Mouse (Mus musculus) frontal cortex, adult 2 months (tissue): ENCODE data around the gene Tor1aip2. TPM values are rescaled to one million over a fixed set of nuclear protein-coding genes. Genes with fewer than 3 reads are reported as not detected.

Experiments used
- DNase-seq, 2 experiments: peaks; one replicate each; pipeline ENCODE4 v3.0.0; 2022; ENCODE audit warnings: low spot score in 1 of 2; ENCODE audit errors: extremely low spot score in 1 of 2
- polyA plus RNA-seq: library from polyadenylated mRNA; depleted of rRNA; stranded (reverse); fragments of >200 nt; gene quantifications from 2 replicates; pipeline ENCODE4 v1.2.3, GENCODE M21; 2012; rRNA removed

The Tor1aip2 gene
- polyA plus RNA-seq, 1 experiment, result 46.6 TPM

GRCm38 (mm10) chr1:156107424-156107823 is 72.2 kb downstream of the Tor1aip2 start:
- DNase-seq, result no peak

- DNase-seq, result no peak
Measured at GRCm38 (mm10) chr1:156108400-156108799, 73.2 kb downstream of the Tor1aip2 start.

- no peak for DNase-seq
Measured at GRCm38 (mm10) chr1:156111090-156111489, 75.9 kb downstream of the Tor1aip2 start.

GRCm38 (mm10) chr1:156111728-156112127 is 76.5 kb downstream of the Tor1aip2 start:
- no peak for DNase-seq

- DNase-seq, result no peak
Measured at GRCm38 (mm10) chr1:156112142-156112541, 76.9 kb downstream of the Tor1aip2 start.

GRCm38 (mm10) chr1:156113884-156114499 is 78.8 kb downstream of the Tor1aip2 start:
- DNase-seq, result no peak

- no peak for DNase-seq
Measured at GRCm38 (mm10) chr1:156116770-156117169, 81.6 kb downstream of the Tor1aip2 start.

Other genes starting within 250 kb of the Tor1aip2 start
- 27.5 and 29.6 TPM in 2 replicates for gene Qsox1, start 222.5 kb upstream of the Tor1aip2 start, polyA plus RNA-seq
- gene Cep350, start 62.1 kb upstream of the Tor1aip2 start, polyA plus RNA-seq, result 11.4 and 13.7 TPM in 2 replicates
- 21.4 and 22.3 TPM in 2 replicates for gene Tor1aip1, start 1.1 kb downstream of the Tor1aip2 start, polyA plus RNA-seq
- gene Fam163a, start 169.6 kb downstream of the Tor1aip2 start, polyA plus RNA-seq, result 9.6 and 11.8 TPM in 2 replicates